In genomic region chr17:66315451-66315850, GRCm38 (mm10) we compare ENCODE assay signal across 11 mouse cellular contexts.
DNase-seq lines count a peak whose midpoint lies in the region; ATAC-seq and TF ChIP-seq lines count a peak whose summit lies in the region.
"Had no signal": no experiment of that assay in that cellular context is flagged by ENCODE, and none has a peak within 500 bp of the region (broad histone marks: within the 10 kb centered on the region; RNA-seq: fewer than 3 reads in every experiment).

No protein-coding gene starts in this region.

- no peak overlapping the region for H3K27ac ChIP-seq in heart, embryonic 15.5 days
- H3K27ac ChIP-seq in embryonic facial prominence, embryonic 10.5 days (replicated peaks): peak overlapping the region; percentile 36
- H3K27ac ChIP-seq in midbrain, embryonic 10.5 days (replicated peaks): peak overlapping the region; percentile 84
- H3K27ac ChIP-seq: liver, embryonic 13.5 days had no signal

- H3K4me2 ChIP-seq in heart, embryonic 15.5 days: peak overlapping the region; percentile 24
- H3K4me2 ChIP-seq: liver, embryonic 13.5 days had no signal

- WGBS in heart, embryonic 15.5 days: 10% methylated on average over 10 of the region's 10 CpGs
- WGBS in embryonic facial prominence, embryonic 10.5 days: 19% methylated on average over 10 of the region's 10 CpGs
- 21% methylated on average over 10 of the region's 10 CpGs for WGBS in midbrain, embryonic 10.5 days

- intact Hi-C loops in left cerebral cortex, postnatal 4 days (cut with DNase I): no loop called here

- ATAC-seq in heart, embryonic 15.5 days (replicated peaks; ENCODE audit: insufficient number of reproducible peaks, insufficient read depth, low FRiP score, low read depth): no peak

- no peak for TF ChIP-seq CTCF in E14TG2a.4 (conservative IDR thresholded peaks at IDR 0.05; ENCODE audit: low read length)

- no peak overlapping the region for H3K4me3 ChIP-seq in heart, embryonic 15.5 days
- peak overlapping the region; percentile 53 for H3K4me3 ChIP-seq in E14TG2a.4 (replicated peaks; ENCODE audit: low read length)
- 0 out of 2 replicates have a peak overlapping the region, but pooled peaks have one; percentile 1 for H3K4me3 ChIP-seq in embryonic facial prominence, embryonic 10.5 days
- peak overlapping the region; percentile 28 for H3K4me3 ChIP-seq in midbrain, embryonic 10.5 days
- H3K4me3 ChIP-seq: liver, embryonic 13.5 days had no signal

- no peaks in the 10 kb centered on the region for H3K9me3 ChIP-seq in heart, embryonic 15.5 days (replicated peaks)
- no peaks in the 10 kb centered on the region for H3K9me3 ChIP-seq in E14TG2a.4 (ENCODE audit: low read length)
- H3K9me3 ChIP-seq in embryonic facial prominence, embryonic 10.5 days: no peaks in the 10 kb centered on the region
- H3K9me3 ChIP-seq in midbrain, embryonic 10.5 days (replicated peaks): no peaks in the 10 kb centered on the region
- H3K9me3 ChIP-seq: liver, embryonic 13.5 days had no signal

- no peak for DNase-seq in heart, postnatal 4 days
- peak; percentile 57 for DNase-seq in embryonic facial prominence, embryonic 10.5 days (ENCODE audit: low spot score)
- DNase-seq in midbrain, embryonic 10.5 days (ENCODE audit: low spot score): peak; percentile 56
- DNase-seq in cerebellum, postnatal 36 days: no peak
- DNase-seq in gastrocnemius, postnatal 25 days: no peak
- DNase-seq in left cerebral cortex, postnatal 4 days: no peak
- DNase-seq: gastrocnemius, postnatal 10 days; liver, embryonic 13.5 days; thymus, postnatal 4 days had no signal

- no peak overlapping the region for H3K9ac ChIP-seq in heart, embryonic 15.5 days
- H3K9ac ChIP-seq: liver, embryonic 13.5 days had no signal

- H3K36me3 ChIP-seq in heart, embryonic 15.5 days: no peaks in the 10 kb centered on the region
- no peaks in the 10 kb centered on the region for H3K36me3 ChIP-seq in E14TG2a.4 (ENCODE audit: insufficient read depth, low read length)
- H3K36me3 ChIP-seq in embryonic facial prominence, embryonic 10.5 days (replicated peaks): no peaks in the 10 kb centered on the region
- H3K36me3 ChIP-seq in midbrain, embryonic 10.5 days: no peaks in the 10 kb centered on the region
- H3K36me3 ChIP-seq: liver, embryonic 13.5 days had no signal

- peaks cover 12% of the 10 kb centered on the region for H3K4me1 ChIP-seq in heart, embryonic 15.5 days (replicated peaks)
- peaks cover 73% of the 10 kb centered on the region for H3K4me1 ChIP-seq in E14TG2a.4 (replicated peaks; ENCODE audit: low read depth, low read length)
- peaks cover 25% of the 10 kb centered on the region for H3K4me1 ChIP-seq in embryonic facial prominence, embryonic 10.5 days
- peaks cover 41% of the 10 kb centered on the region for H3K4me1 ChIP-seq in midbrain, embryonic 10.5 days
- H3K4me1 ChIP-seq: liver, embryonic 13.5 days had no signal

- no peaks in the 10 kb centered on the region for H3K27me3 ChIP-seq in heart, embryonic 15.5 days
- H3K27me3 ChIP-seq in E14TG2a.4 (ENCODE audit: insufficient read depth, low read length): no peaks in the 10 kb centered on the region
- H3K27me3 ChIP-seq in embryonic facial prominence, embryonic 10.5 days (replicated peaks; ENCODE audit: low read depth, poor library complexity, severe bottlenecking): no peaks in the 10 kb centered on the region
- H3K27me3 ChIP-seq in midbrain, embryonic 10.5 days (ENCODE audit: low read depth, poor library complexity, severe bottlenecking): no peaks in the 10 kb centered on the region
- H3K27me3 ChIP-seq: liver, embryonic 13.5 days had no signal

Comparison
In these comparisons a context has a peak if more than half of its experiments do, and no peak if none do; other contexts are left out.
1. DNase-seq: peak in embryonic facial prominence, embryonic 10.5 days (single experiment) and midbrain, embryonic 10.5 days (single experiment); none in heart, postnatal 4 days (single experiment), cerebellum, postnatal 36 days (0 of 2), gastrocnemius, postnatal 25 days (single experiment) and left cerebral cortex, postnatal 4 days (single experiment).